Mouse (Mus musculus) olfactory bulb, adult 2 months (tissue): Measurements from ENCODE around the gene Gm26620.

Experiments
- CTCF ChIP-seq: fragments of 200-500 bp; IDR thresholded peaks from 2 replicates; pipeline ENCODE4 v1.5.1; 2012; ENCODE audit warnings: low read depth, mild to moderate bottlenecking, low read length, moderate library complexity; ENCODE audit not compliant: insufficient read depth
- POLR2A ChIP-seq: fragments of 200-500 bp; IDR thresholded peaks from 2 replicates; pipeline ENCODE4 v1.6.1; 2012; ENCODE audit warnings: mild to moderate bottlenecking, low read depth, low read length, moderate library complexity; ENCODE audit not compliant: insufficient read depth

GRCm38 (mm10) chr1:170928467-170928866, 43.6 kb downstream of the Gm26620 start:
- TF ChIP-seq CTCF (no peak), POLR2A (no peak)
